ENCODE assay signal across 22 mouse cellular contexts in the genomic region with DNA sequence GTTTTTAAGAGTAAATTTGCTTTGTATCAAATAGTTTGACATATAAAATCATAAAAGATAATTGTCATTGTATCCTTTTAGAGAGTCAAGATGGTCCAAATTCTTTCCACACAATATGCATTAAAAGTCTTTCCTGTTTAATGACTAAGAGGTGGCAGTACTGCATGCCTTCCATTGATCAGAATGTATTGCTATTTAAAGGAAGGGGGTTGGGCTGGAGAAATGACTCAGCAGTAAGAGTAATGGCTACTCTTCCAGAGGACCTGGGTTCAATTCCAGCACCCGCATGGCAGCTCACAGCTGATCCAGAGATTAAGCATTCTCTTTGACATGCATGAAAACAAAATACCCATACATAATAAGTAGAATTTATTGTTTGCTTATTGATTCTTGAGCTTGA. TPM values are rescaled to one million over a fixed set of nuclear protein-coding genes. Genes with fewer than 3 reads are reported as not detected.
DNase-seq lines count a peak whose midpoint lies in the region; TF ChIP-seq lines count a peak whose summit lies in the region.
"Had no signal": no experiment of that assay in that cellular context is flagged by ENCODE, and none has a peak within 500 bp of the region (broad histone marks: within the 10 kb centered on the region; RNA-seq: fewer than 3 reads in every experiment).

No protein-coding gene starts in this region.

- no peak overlapping the region for H3K4me2 ChIP-seq in CH12.LX (ENCODE audit: insufficient read depth, low read depth, poor library complexity, severe bottlenecking)
- H3K4me2 ChIP-seq: embryonic facial prominence, embryonic 12.5 days; forebrain, embryonic 13.5 days; forebrain, embryonic 15.5 days had no signal

- no peak overlapping the region for H3K4me3 ChIP-seq in CH12.LX (replicated peaks in 1 of 3; ENCODE audit: low read depth in 2 of 3, low read length in 2 of 3, poor library complexity in 1 of 3)
- no peak overlapping the region for H3K4me3 ChIP-seq in ES-Bruce4 (ENCODE audit: low read depth, low read length)
- H3K4me3 ChIP-seq in ES-E14 (ENCODE audit: insufficient read depth in 1 of 2, low read depth in 1 of 2, low read length in 2 of 2, poor library complexity in 1 of 2, severe bottlenecking in 1 of 2): no peak overlapping the region
- H3K4me3 ChIP-seq: embryonic facial prominence, embryonic 10.5 days; embryonic facial prominence, embryonic 12.5 days; forebrain, embryonic 13.5 days; forebrain, embryonic 15.5 days had no signal

- H3K4me1 ChIP-seq in CH12.LX (ENCODE audit: control insufficient read depth in 1 of 2, insufficient read depth in 2 of 2) (peaks cover 0 to 9% of the 10 kb centered on the region in 2 experiments; a peak in 2 of 4 replicates), ES-Bruce4 (ENCODE audit: control insufficient read depth, insufficient read depth, low read length) (peaks cover 3% of the 10 kb centered on the region), ES-E14 (ENCODE audit: control insufficient read depth in 2 of 2, insufficient read depth in 2 of 2, low read length in 2 of 2, poor library complexity in 1 of 2) (no peaks in the 10 kb centered on the region; a peak in 1 of 4 replicates)
- H3K4me1 ChIP-seq: embryonic facial prominence, embryonic 10.5 days; embryonic facial prominence, embryonic 12.5 days; forebrain, embryonic 13.5 days; forebrain, embryonic 15.5 days had no signal

- H3K9me3 ChIP-seq in CH12.LX (replicated peaks; ENCODE audit: low read length): no peaks in the 10 kb centered on the region
- no peaks in the 10 kb centered on the region for H3K9me3 ChIP-seq in ES-Bruce4 (replicated peaks; ENCODE audit: control insufficient read depth, insufficient read depth, low read length, poor library complexity, severe bottlenecking)
- no peaks in the 10 kb centered on the region for H3K9me3 ChIP-seq in ES-E14 (ENCODE audit: control insufficient read depth, insufficient read depth, low read depth, low read length)
- H3K9me3 ChIP-seq: embryonic facial prominence, embryonic 10.5 days; embryonic facial prominence, embryonic 12.5 days; forebrain, embryonic 13.5 days; forebrain, embryonic 15.5 days had no signal

- in situ Hi-C loops in CH12.LX (cut with MboI; ENCODE audit: low pct_ligation_motif_present, low pct_unique_long_range_greater_than_20kb, low sequenced_read_pairs) (no loop called here), ES-E14 (cut with MboI; ENCODE audit: low sequenced_read_pairs in 2 of 2, unreplicated experiment in 2 of 2) (no loop called here)

- H3K36me3 ChIP-seq in CH12.LX (replicated peaks in 1 of 2; ENCODE audit: control insufficient read depth in 1 of 2, insufficient read depth in 1 of 2, low read length in 1 of 2) (peaks cover 24 to 55% of the 10 kb centered on the region in 2 experiments), ES-Bruce4 (ENCODE audit: control insufficient read depth, insufficient read depth, low read length, poor library complexity, severe bottlenecking) (peaks cover 6% of the 10 kb centered on the region), ES-E14 (ENCODE audit: control insufficient read depth, insufficient read depth, low read length, poor library complexity, severe bottlenecking) (no peaks in the 10 kb centered on the region; the same call in 1 of the 2 replicates)
- H3K36me3 ChIP-seq: embryonic facial prominence, embryonic 12.5 days had no signal

- no peak for TF ChIP-seq POLR2A in CH12.LX (IDR thresholded peaks at IDR 0.05; ENCODE audit: low read depth, low read length)
- no peak for TF ChIP-seq POLR2A in ES-Bruce4 (IDR thresholded peaks at IDR 0.05; ENCODE audit: insufficient read depth, low read length)

- peak; percentile 11 for DNase-seq in CH12.LX (ENCODE audit: extremely low read depth)
- DNase-seq in ES-E14 (ENCODE audit: low read depth, low spot score): no peak
- peak; percentile 24 for DNase-seq in ZHBTc4 (ENCODE audit: low read depth, low spot score)
- DNase-seq in thymus, adult 18-20 months: no peak
- DNase-seq in lung, adult 18-20 months: no peak
- DNase-seq in heart, adult 8-10 months (ENCODE audit: low spot score): no peak
- DNase-seq: adrenal gland, adult 2 months; adrenal gland, postnatal 10 days; adrenal gland, postnatal 25 days; cerebellum, adult 11 months; cerebellum, adult 18-20 months; cerebellum, adult 8-10 months; cerebellum, adult 9-11 months; cerebellum, postnatal 14 days; cerebellum, postnatal 36 days; embryo, embryonic 11 days; forebrain, postnatal 0 days had no signal

- H3K9ac ChIP-seq in CH12.LX (ENCODE audit: insufficient read depth, low read depth) (no peak overlapping the region), ES-Bruce4 (ENCODE audit: low read depth, poor library complexity, severe bottlenecking) (no peak overlapping the region), ES-E14 (ENCODE audit: insufficient read depth, low read depth, low read length, poor library complexity, severe bottlenecking) (no peak overlapping the region)
- H3K9ac ChIP-seq: embryonic facial prominence, embryonic 12.5 days; forebrain, embryonic 13.5 days; forebrain, embryonic 15.5 days; forebrain, postnatal 0 days had no signal

- dilution Hi-C loops in CH12.LX (cut with MboI; ENCODE audit: extremely low pct_ligation_motif_present, extremely low pct_unique_long_range_greater_than_20kb, low sequenced_read_pairs): no loop called here

- H3K79me2 ChIP-seq in CH12.LX (replicated peaks; ENCODE audit: control insufficient read depth, extremely low read depth, insufficient read depth, poor library complexity, severe bottlenecking): peaks cover 14% of the 10 kb centered on the region; the same call in 1 of the 2 replicates

- TF ChIP-seq CTCF in CH12.LX (conservative IDR thresholded peaks at IDR 0.05 in 1 of 2, IDR thresholded peaks at IDR 0.05 in 1 of 2; ENCODE audit: low read depth in 2 of 2, low read length in 2 of 2) (no peak), ES-Bruce4 (IDR thresholded peaks at IDR 0.05; ENCODE audit: low read depth, low read length) (no peak)

- H3K27me3 ChIP-seq in CH12.LX (replicated peaks) (no peaks in the 10 kb centered on the region), ES-Bruce4 (ENCODE audit: control insufficient read depth, insufficient read depth, low read length, poor library complexity, severe bottlenecking) (no peaks in the 10 kb centered on the region)
- H3K27me3 ChIP-seq: embryonic facial prominence, embryonic 12.5 days; forebrain, embryonic 13.5 days; forebrain, embryonic 15.5 days had no signal

- H3K27ac ChIP-seq in CH12.LX (ENCODE audit: insufficient read depth, low read depth): no peak overlapping the region
- H3K27ac ChIP-seq in ES-Bruce4 (ENCODE audit: insufficient read depth, low read length): no peak overlapping the region
- no peak overlapping the region for H3K27ac ChIP-seq in ES-E14 (ENCODE audit: insufficient read depth, low read depth, low read length, poor library complexity, severe bottlenecking)
- H3K27ac ChIP-seq: embryonic facial prominence, embryonic 10.5 days; embryonic facial prominence, embryonic 12.5 days; forebrain, embryonic 13.5 days; forebrain, embryonic 15.5 days had no signal

- TF ChIP-seq EP300 in CH12.LX (IDR thresholded peaks at IDR 0.05; ENCODE audit: low read length) (no peak), ES-Bruce4 (IDR thresholded peaks at IDR 0.05; ENCODE audit: insufficient read depth, low read depth, low read length) (0 out of 2 replicates have a peak, but pooled peaks have one; percentile 49)

- no peak for TF ChIP-seq RAD21 in CH12.LX (IDR thresholded peaks at IDR 0.05; ENCODE audit: low read depth, low read length)

TF ChIP-seq in CH12.LX, 34 proteins besides CTCF, POLR2A, EP300 and RAD21 (continues in another document):
- TF ChIP-seq E2F4 (IDR thresholded peaks at IDR 0.05; ENCODE audit: insufficient replicate concordance, low read depth, low read length): no peak
- no peak for TF ChIP-seq MAX (IDR thresholded peaks at IDR 0.05; ENCODE audit: low read length)
- TF ChIP-seq MYC (IDR thresholded peaks at IDR 0.05; ENCODE audit: low read depth, low read length): no peak
- no peak for TF ChIP-seq IRF4 (IDR thresholded peaks at IDR 0.05; ENCODE audit: low read depth, low read length)
- TF ChIP-seq NRF1 (IDR thresholded peaks at IDR 0.05; ENCODE audit: low read depth, low read length): no peak
- no peak for TF ChIP-seq CHD2 (IDR thresholded peaks at IDR 0.05; ENCODE audit: low read length)
- TF ChIP-seq ZMIZ1 (IDR thresholded peaks at IDR 0.05; ENCODE audit: low read depth, low read length): no peak
- no peak for TF ChIP-seq BHLHE40 (IDR thresholded peaks at IDR 0.05; ENCODE audit: low read depth, low read length)

TF ChIP-seq in ES-E14, 5 proteins besides CTCF, POLR2A, EP300 and RAD21:
- TF ChIP-seq ZNF384 (IDR thresholded peaks at IDR 0.05; ENCODE audit: low read depth, low read length) (no peak), MAFK (IDR thresholded peaks at IDR 0.05; ENCODE audit: insufficient read depth, low read depth, low read length) (peak; percentile 94), CHD2 (IDR thresholded peaks at IDR 0.05; ENCODE audit: low read depth, low read length) (no peak)
TF ChIP-seq in ES-E14: peak in this region for 1.

RNA-seq across cellular contexts. Expression of a gene that starts 25.9 kb away (rescaled TPM):
- 20.1 and 22.3 TPM in 2 replicates for total RNA-seq in CH12.LX (2012; rRNA removed)
- total RNA-seq in CH12.LX (2014; rRNA removed): 19.3 and 20.7 TPM in 2 replicates
- 56.8 and 58.7 TPM in 2 replicates for polyA plus RNA-seq in CH12.LX (2012; ENCODE audit: insufficient read length, low read depth)
- 103 and 105 TPM in 2 replicates for polyA plus RNA-seq in ES-Bruce4 (2011; ENCODE audit: insufficient read depth, insufficient read length, low read depth, missing spikeins)
- 33.4 and 38.8 TPM in 2 replicates for total RNA-seq in ES-E14 (2012; rRNA removed)
- total RNA-seq in heart, adult 8-10 months (2022): 10 to 100 TPM; 26.6 to 30.4 (median 29.7) TPM

RNA-seq across cellular contexts. Expression of a gene that starts 51.4 kb away (rescaled TPM):
- total RNA-seq in CH12.LX (2012; rRNA removed) (18.5 and 21.6 TPM in 2 replicates), CH12.LX (2014; rRNA removed) (20.0 and 22.5 TPM in 2 replicates), ES-E14 (2012; rRNA removed) (31.3 and 35.8 TPM in 2 replicates)
- polyA plus RNA-seq in CH12.LX (2012; ENCODE audit: insufficient read length, low read depth) (14.2 and 16.9 TPM in 2 replicates), ES-Bruce4 (2011; ENCODE audit: insufficient read depth, insufficient read length, low read depth, missing spikeins) (30.7 and 32.3 TPM in 2 replicates)
- 10 to 100 TPM; 48.3 to 63.3 (median 50.8) TPM for total RNA-seq in heart, adult 8-10 months (2022)

RNA-seq across cellular contexts. Expression of a gene that starts 51.4 kb away (rescaled TPM):
- total RNA-seq in CH12.LX (2012; rRNA removed): 152 and 188 TPM in 2 replicates
- total RNA-seq in CH12.LX (2014; rRNA removed): 273 and 340 TPM in 2 replicates
- 239 and 265 TPM in 2 replicates for polyA plus RNA-seq in CH12.LX (2012; ENCODE audit: insufficient read length, low read depth)
- polyA plus RNA-seq in ES-Bruce4 (2011; ENCODE audit: insufficient read depth, insufficient read length, low read depth, missing spikeins): 173 and 179 TPM in 2 replicates
- total RNA-seq in ES-E14 (2012; rRNA removed): 156 and 161 TPM in 2 replicates
- total RNA-seq in heart, adult 8-10 months (2022): 10 to 100 TPM; 36.3 to 41.1 (median 40.7) TPM

Comparison
In these comparisons a context has a peak if more than half of its experiments do, and no peak if none do; other contexts are left out.
1. DNase-seq: peak in CH12.LX (single experiment) and ZHBTc4 (single experiment); none in ES-E14 (single experiment), thymus, adult 18-20 months (0 of 2), lung, adult 18-20 months (0 of 2) and heart, adult 8-10 months (single experiment).